Mouse (Mus musculus) mesoderm, embryonic 11.5 days (tissue): Measurements from ENCODE around the gene Arap2.
"Not testable (repeated sequence)": the region's sequence is repeated elsewhere in the genome, so short reads cannot be mapped to it uniquely, and the experiment has no call there.

ENCODE experiments used
- DNase-seq: peaks from one replicate; pipeline ENCODE4 v3.0.0-alpha.2; 2012; ENCODE audit warnings: low read depth, low spot score

The Arap2 gene

GRCm38 (mm10) chr5:62743220-62743922 lies 22.6 kb downstream of the Arap2 start:
- DNase-seq = no peak

GRCm38 (mm10) chr5:62739451-62740415 lies 26.2 kb downstream of the Arap2 start:
- DNase-seq = no peak

- DNase-seq = not testable (repeated sequence)
Measured at GRCm38 (mm10) chr5:62730573-62730972, 35.4 kb downstream of the Arap2 start.

GRCm38 (mm10) chr5:62725551-62725950 lies 40.4 kb downstream of the Arap2 start:
- no peak for DNase-seq

GRCm38 (mm10) chr5:62723261-62724105 lies 42.5 kb downstream of the Arap2 start:
- no peak for DNase-seq

GRCm38 (mm10) chr5:62716468-62716867 lies 49.5 kb downstream of the Arap2 start:
- no peak for DNase-seq

GRCm38 (mm10) chr5:62715977-62716376 lies 50.0 kb downstream of the Arap2 start:
- DNase-seq = no peak

GRCm38 (mm10) chr5:62715436-62715835 lies 50.5 kb downstream of the Arap2 start:
- DNase-seq = no peak

- DNase-seq = no peak
Measured at GRCm38 (mm10) chr5:62710955-62711354, 55.0 kb downstream of the Arap2 start.

GRCm38 (mm10) chr5:62706900-62707299 lies 59.1 kb downstream of the Arap2 start:
- DNase-seq = peak; percentile 41

- peak; percentile 19 for DNase-seq
Measured at GRCm38 (mm10) chr5:62689965-62690364, 76.0 kb downstream of the Arap2 start.

GRCm38 (mm10) chr5:62683751-62684150 lies 82.2 kb downstream of the Arap2 start:
- no peak for DNase-seq

GRCm38 (mm10) chr5:62683207-62683606 lies 82.8 kb downstream of the Arap2 start:
- DNase-seq = no peak

GRCm38 (mm10) chr5:62677390-62677789 lies 88.6 kb downstream of the Arap2 start:
- DNase-seq = no peak

- peak; percentile 44 for DNase-seq
Measured at GRCm38 (mm10) chr5:62672736-62673436, 93.1 kb downstream of the Arap2 start.

- DNase-seq = no peak
Measured at GRCm38 (mm10) chr5:62665329-62665728, 100.6 kb downstream of the Arap2 start.

GRCm38 (mm10) chr5:62664847-62665246 lies 101.1 kb downstream of the Arap2 start:
- no peak for DNase-seq

GRCm38 (mm10) chr5:62663206-62663605 lies 102.8 kb downstream of the Arap2 start:
- no peak for DNase-seq

GRCm38 (mm10) chr5:62653924-62654323 lies 112.0 kb downstream of the Arap2 start:
- peak; percentile 22 for DNase-seq

GRCm38 (mm10) chr5:62642330-62642729 lies 123.6 kb downstream of the Arap2 start:
- no peak for DNase-seq

- no peak for DNase-seq
Measured at GRCm38 (mm10) chr5:62640501-62640900, 125.5 kb downstream of the Arap2 start.
